Mouse (Mus musculus): ENCODE data around the gene Otc. TPM values are rescaled to one million over a fixed set of nuclear protein-coding genes. Genes with fewer than 3 reads are reported as not detected.

The Otc gene
- not detected for polyA plus RNA-seq (2017; shearing (Covaris generic))

GRCm38 (mm10) chrX:10251852-10252504 lies at the start of gene Otc:
Gene Otc (plus strand): TSS chrX:10252305.

GRCm38 (mm10) chrX:10216410-10216949 lies 35.6 kb upstream of the Otc start, which contains the start of gene Rpgr:
Gene Rpgr (minus strand): TSS chrX:10216920.

Other genes with a start within 250 kb of the Otc start
- not detected for gene Srpx, start 134.6 kb upstream of the Otc start, polyA plus RNA-seq (2017; shearing (Covaris generic))
- 5.2 TPM for gene Rpgr, start 35.4 kb upstream of the Otc start, polyA plus RNA-seq (2017; shearing (Covaris generic))
- not detected for gene Tspan7, start 232.9 kb downstream of the Otc start, polyA plus RNA-seq (2017; shearing (Covaris generic))

All from activated CD4-positive, CD25-positive, alpha-beta regulatory T cell, adult 9 weeks (primary cell).